Mouse (Mus musculus) fat pad, adult 2 months (tissue): ENCODE data around the gene Prdm2.

Experiments used
- DNase-seq: peaks from one replicate; pipeline ENCODE4 v3.0.0-alpha.2; 2011; ENCODE audit warnings: low read depth, low spot score; ENCODE audit errors: extremely low read depth

Gene Prdm2

GRCm38 (mm10) chr4:143108552-143108951 is 104.2 kb downstream of the Prdm2 start:
- DNase-seq: no peak

- DNase-seq: no peak
Measured at GRCm38 (mm10) chr4:143106971-143107370, 105.8 kb downstream of the Prdm2 start.

GRCm38 (mm10) chr4:143106566-143106965 is 106.2 kb downstream of the Prdm2 start:
- DNase-seq: no peak

- no peak for DNase-seq
Measured at GRCm38 (mm10) chr4:143104739-143105138, 108.1 kb downstream of the Prdm2 start.

GRCm38 (mm10) chr4:143103811-143104210 is 109.0 kb downstream of the Prdm2 start:
- DNase-seq: no peak

GRCm38 (mm10) chr4:143100157-143100556 is 112.6 kb downstream of the Prdm2 start:
- DNase-seq: no peak

GRCm38 (mm10) chr4:143099288-143100039 is 113.3 kb downstream of the Prdm2 start:
- peak; percentile 74 for DNase-seq

- no peak for DNase-seq
Measured at GRCm38 (mm10) chr4:143092082-143092701, 120.6 kb downstream of the Prdm2 start.

- no peak for DNase-seq
Measured at GRCm38 (mm10) chr4:143090551-143090950, 122.2 kb downstream of the Prdm2 start.

GRCm38 (mm10) chr4:143074071-143074765 is 138.6 kb downstream of the Prdm2 start:
- no peak for DNase-seq

GRCm38 (mm10) chr4:143071791-143072190 is 141.0 kb downstream of the Prdm2 start:
- DNase-seq: no peak

- DNase-seq: no peak
Measured at GRCm38 (mm10) chr4:143067006-143067405, 145.8 kb downstream of the Prdm2 start.

GRCm38 (mm10) chr4:143058765-143059344 is 153.9 kb downstream of the Prdm2 start:
- no peak for DNase-seq
